Mouse (Mus musculus): Measurements from ENCODE around the gene Xpot. TPM values are rescaled to one million over a fixed set of nuclear protein-coding genes. Genes with fewer than 3 reads are reported as not detected.

Xpot gene
- polyA plus RNA-seq, 1 experiment from 2014 or later = 35.3 TPM

DNA sequence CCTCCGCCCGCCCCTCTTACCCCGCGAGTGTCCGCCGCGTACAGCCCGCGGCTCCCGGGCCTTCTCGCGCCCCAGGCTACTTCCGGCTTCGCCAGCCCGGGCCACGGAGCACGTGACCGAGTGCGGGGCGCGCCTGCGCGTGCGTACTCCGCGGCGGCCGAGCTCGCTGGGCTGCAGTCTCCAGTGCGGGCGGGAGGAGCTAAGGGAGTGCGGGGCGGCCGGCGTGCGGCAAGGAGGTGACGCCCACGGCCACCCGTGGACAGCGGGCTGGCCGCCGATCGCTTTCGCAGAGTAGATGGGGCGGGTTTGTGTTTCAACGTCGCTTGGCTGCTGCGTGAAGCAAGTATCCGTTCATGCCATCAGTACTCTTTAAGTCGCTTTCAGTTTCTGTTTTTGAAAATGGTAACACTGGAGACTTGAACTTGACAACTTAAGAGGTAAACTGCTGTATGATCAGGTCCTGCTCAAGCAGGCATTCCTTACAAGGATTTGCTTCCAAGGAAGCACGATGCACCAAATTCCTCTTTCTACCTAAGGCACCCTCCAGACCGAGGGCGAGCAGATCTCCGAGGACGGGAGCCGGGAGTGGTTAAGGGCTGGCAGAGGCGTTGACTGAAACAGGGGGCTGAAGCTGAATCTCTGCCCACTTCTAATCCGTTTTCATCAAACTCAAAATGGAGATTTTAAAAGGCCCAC lies 39.3 kb downstream of the Xpot start, which contains the start of gene Tbk1:
Gene Tbk1, minus strand, starts transcription at position 113 of the 696 bp plus-strand sequence.
- Histone ChIP-seq H3K27ac (replicated peaks; ENCODE audit: low read depth, low read length) (peak within 1 kb of the TSS; percentile 70), H3K4me2 (ENCODE audit: low read length) (peak within 1 kb of the TSS; percentile 91), H3K36me3 (ENCODE audit: control insufficient read depth, insufficient read depth, low read length) (peaks cover 30% of the 10 kb centered on the region), H3K27me3 (ENCODE audit: control insufficient read depth, insufficient read depth, low read length) (no peaks in the 10 kb centered on the region), H3K4me1 (ENCODE audit: control insufficient read depth, insufficient read depth, low read length) (peaks cover 6% of the 10 kb centered on the region), H3K9me3 (ENCODE audit: control insufficient read depth, low read length) (no peaks in the 10 kb centered on the region), H3K4me3 (replicated peaks; ENCODE audit: low read depth, low read length) (peak within 1 kb of the TSS; percentile 79), H3K9ac (replicated peaks; ENCODE audit: low read length) (peak within 1 kb of the TSS; percentile 89)
- ATAC-seq (ENCODE audit: low FRiP score, low TSS enrichment) (peak; percentile 98), DNase-seq (peak; percentile 96)
- WGBS = under 1% methylated on average over 58 of the region's 58 CpGs

DNA sequence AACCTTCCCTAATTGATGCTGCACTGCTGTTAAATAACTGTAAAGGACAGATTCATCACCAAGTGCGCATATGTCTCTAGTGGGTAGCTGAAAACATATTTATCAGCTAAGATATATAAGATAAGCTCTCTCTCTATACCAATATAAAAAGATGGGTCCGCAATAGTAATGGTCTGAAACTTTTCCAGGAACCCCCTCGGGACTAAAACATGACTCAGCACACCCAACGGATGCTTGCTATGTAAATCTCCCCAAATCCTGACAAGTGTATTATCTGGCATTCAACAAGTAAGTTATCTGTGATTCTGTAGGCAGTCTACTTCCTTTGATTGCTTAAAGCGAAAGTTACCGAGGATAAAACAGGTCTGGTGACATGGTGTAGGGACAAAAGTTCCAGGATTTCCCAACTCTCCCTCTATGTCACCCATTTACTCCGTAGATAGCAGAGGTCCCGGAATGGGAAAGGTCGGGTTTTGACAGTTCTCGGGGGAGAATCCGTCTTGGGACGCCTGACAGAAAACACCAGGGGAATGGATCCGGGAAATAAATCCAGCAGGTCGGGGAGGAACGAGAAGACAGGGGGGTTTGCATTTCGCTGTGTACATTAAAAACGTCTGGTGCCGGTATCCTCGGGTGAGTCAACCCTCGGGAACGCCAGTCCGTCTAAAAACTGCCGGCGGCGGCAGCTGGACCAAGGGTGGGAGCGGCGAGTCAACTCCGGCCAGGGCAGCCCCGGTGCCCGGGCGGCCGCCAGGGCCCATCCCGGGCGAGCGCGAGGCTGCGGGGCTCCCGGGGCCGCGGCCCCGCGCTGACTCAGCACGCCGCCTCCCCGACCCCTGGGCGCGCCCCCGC lies 40.1 kb downstream of the Xpot start:
- H3K4me3 ChIP-seq (replicated peaks; ENCODE audit: low read depth, low read length) = peak overlapping the region; percentile 79
- no peaks in the 10 kb centered on the region for H3K27me3 ChIP-seq (ENCODE audit: control insufficient read depth, insufficient read depth, low read length)
- H3K36me3 ChIP-seq (ENCODE audit: control insufficient read depth, insufficient read depth, low read length) = peaks cover 28% of the 10 kb centered on the region
- ATAC-seq (ENCODE audit: low FRiP score, low TSS enrichment) (peak; percentile 86), DNase-seq (peak; percentile 25)
- peak overlapping the region; percentile 91 for H3K4me2 ChIP-seq (ENCODE audit: low read length)
- H3K9me3 ChIP-seq (ENCODE audit: control insufficient read depth, low read length) = no peaks in the 10 kb centered on the region
- peak overlapping the region; percentile 70 for H3K27ac ChIP-seq (replicated peaks; ENCODE audit: low read depth, low read length)
- 3% methylated on average over 48 of the region's 48 CpGs for WGBS
- peak overlapping the region; percentile 89 for H3K9ac ChIP-seq (replicated peaks; ENCODE audit: low read length)
- H3K4me1 ChIP-seq (ENCODE audit: control insufficient read depth, insufficient read depth, low read length) = peaks cover 6% of the 10 kb centered on the region

DNA sequence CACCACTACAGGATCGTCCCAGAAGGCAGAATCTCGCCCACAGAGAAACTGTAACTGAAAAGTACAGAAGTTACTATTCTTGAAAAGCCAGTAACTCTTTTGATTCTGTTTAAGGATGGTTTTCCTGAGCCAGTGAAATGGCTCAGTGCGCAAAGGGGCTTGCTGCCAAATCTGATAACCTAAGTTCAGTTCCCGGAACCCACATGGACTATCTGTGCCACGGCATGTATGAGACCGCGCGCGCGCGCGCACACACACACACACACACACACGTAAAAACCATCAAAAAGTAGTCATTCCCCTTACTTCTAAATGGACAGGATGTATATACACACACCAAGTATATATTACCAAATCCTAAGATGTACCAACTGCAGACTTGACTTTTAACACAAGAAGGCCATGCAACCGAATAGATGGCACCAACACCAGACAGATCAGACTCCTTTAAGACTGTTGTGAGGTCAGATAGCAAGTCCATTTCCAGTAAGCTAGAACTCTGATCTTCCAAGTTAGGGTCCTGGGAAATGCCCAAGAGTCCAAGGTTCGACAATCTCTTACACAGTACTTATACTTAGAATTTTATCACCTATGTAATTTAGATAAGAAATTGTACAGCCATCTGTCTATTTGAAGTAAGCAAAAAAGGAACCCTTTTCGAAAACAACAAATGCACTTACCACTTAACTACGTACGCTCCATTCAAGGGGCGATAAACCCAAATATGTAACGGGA lies 40.9 kb downstream of the Xpot start:
- peak overlapping the region; percentile 79; the same call in 1 of the 2 replicates for H3K4me3 ChIP-seq (replicated peaks; ENCODE audit: low read depth, low read length)
- no peaks in the 10 kb centered on the region for H3K27me3 ChIP-seq (ENCODE audit: control insufficient read depth, insufficient read depth, low read length)
- DNase-seq (no peak), ATAC-seq (ENCODE audit: low FRiP score, low TSS enrichment) (no peak)
- peaks cover 6% of the 10 kb centered on the region for H3K4me1 ChIP-seq (ENCODE audit: control insufficient read depth, insufficient read depth, low read length)
- peak overlapping the region; percentile 89; the same call in 1 of the 2 replicates for H3K9ac ChIP-seq (replicated peaks; ENCODE audit: low read length)
- H3K36me3 ChIP-seq (ENCODE audit: control insufficient read depth, insufficient read depth, low read length) = peaks cover 34% of the 10 kb centered on the region
- H3K4me2 ChIP-seq (ENCODE audit: low read length) = peak overlapping the region; percentile 91
- no peak overlapping the region for H3K27ac ChIP-seq (replicated peaks; ENCODE audit: low read depth, low read length)
- 92% methylated on average over 20 of the region's 20 CpGs for WGBS
- H3K9me3 ChIP-seq (ENCODE audit: control insufficient read depth, low read length) = no peaks in the 10 kb centered on the region

DNA sequence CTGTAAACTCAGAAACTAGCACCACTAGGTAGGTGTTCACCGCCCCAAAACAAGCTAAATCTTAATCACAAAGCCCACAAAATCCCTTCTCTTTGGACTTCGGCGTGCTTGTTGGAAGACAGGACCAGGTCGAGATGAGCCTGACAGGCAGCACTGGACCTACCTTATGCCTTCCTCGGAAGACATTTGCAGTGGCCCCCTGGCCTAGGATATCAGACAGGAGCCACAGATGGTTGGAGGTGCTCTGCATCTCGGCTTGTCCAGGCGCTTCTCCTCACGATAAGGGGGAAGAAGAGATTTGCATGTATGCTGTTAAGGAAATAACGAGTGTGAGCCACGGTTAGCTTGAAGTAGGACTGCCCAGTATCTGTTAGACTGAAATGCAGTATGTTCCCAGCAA lies 42.1 kb downstream of the Xpot start:
- WGBS = 92% methylated on average over 10 of the region's 10 CpGs
- Histone ChIP-seq H3K9ac (replicated peaks; ENCODE audit: low read length) (no peak overlapping the region), H3K4me3 (replicated peaks; ENCODE audit: low read depth, low read length) (no peak overlapping the region), H3K36me3 (ENCODE audit: control insufficient read depth, insufficient read depth, low read length) (peaks cover 36% of the 10 kb centered on the region), H3K4me1 (ENCODE audit: control insufficient read depth, insufficient read depth, low read length) (peaks cover 6% of the 10 kb centered on the region), H3K4me2 (ENCODE audit: low read length) (no peak overlapping the region), H3K9me3 (ENCODE audit: control insufficient read depth, low read length) (no peaks in the 10 kb centered on the region), H3K27ac (replicated peaks; ENCODE audit: low read depth, low read length) (no peak overlapping the region), H3K27me3 (ENCODE audit: control insufficient read depth, insufficient read depth, low read length) (no peaks in the 10 kb centered on the region)
- DNase-seq (no peak), ATAC-seq (ENCODE audit: low FRiP score, low TSS enrichment) (no peak)

DNA sequence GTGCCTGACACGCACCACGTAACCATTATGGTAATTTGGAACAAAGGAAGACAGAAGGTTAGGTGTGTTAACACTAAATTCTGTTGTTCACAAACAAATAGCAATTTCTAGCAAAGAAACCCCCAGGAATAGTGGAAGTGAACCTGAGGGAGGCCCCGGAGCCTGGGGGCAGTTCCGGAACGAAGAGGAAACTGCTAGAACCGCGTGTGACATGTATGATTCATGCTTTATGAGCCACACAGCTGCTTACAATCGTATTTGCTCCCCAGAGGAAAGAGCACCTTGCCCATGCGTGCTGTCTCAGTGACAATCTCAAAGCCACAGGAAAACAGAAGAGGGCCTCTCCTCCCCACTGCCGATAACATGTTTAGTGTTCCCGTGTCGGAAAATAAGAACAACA lies 43.1 kb downstream of the Xpot start:
- H3K4me3 ChIP-seq (replicated peaks; ENCODE audit: low read depth, low read length) = no peak overlapping the region
- H3K36me3 ChIP-seq (ENCODE audit: control insufficient read depth, insufficient read depth, low read length) = peaks cover 40% of the 10 kb centered on the region
- H3K27ac ChIP-seq (replicated peaks; ENCODE audit: low read depth, low read length) = no peak overlapping the region
- H3K4me2 ChIP-seq (ENCODE audit: low read length) = no peak overlapping the region
- 93% methylated on average over 12 of the region's 12 CpGs for WGBS
- H3K9me3 ChIP-seq (ENCODE audit: control insufficient read depth, low read length) = no peaks in the 10 kb centered on the region
- DNase-seq (no peak), ATAC-seq (ENCODE audit: low FRiP score, low TSS enrichment) (no peak)
- no peaks in the 10 kb centered on the region for H3K27me3 ChIP-seq (ENCODE audit: control insufficient read depth, insufficient read depth, low read length)
- H3K4me1 ChIP-seq (ENCODE audit: control insufficient read depth, insufficient read depth, low read length) = peaks cover 6% of the 10 kb centered on the region
- no peak overlapping the region for H3K9ac ChIP-seq (replicated peaks; ENCODE audit: low read length)

DNA sequence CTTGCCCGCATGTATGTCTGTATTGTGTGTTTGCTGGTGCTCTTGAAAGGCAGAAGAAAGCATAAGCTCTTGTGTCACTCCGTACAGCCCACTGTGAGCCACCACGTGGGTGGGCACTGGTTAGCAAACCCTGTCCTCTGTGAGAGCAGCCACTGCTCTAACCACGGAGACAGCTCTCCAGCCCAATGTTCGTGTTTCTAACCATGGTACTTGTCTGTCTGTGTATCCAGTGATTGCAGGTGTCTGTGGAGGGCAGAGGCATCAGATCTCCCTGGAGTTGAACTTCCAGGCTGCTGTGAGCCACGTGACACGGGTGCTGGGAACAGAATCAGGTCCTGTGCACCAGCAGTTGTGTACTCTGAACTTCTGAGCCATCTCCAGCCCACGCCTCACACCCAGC lies 43.8 kb downstream of the Xpot start:
- peaks cover 43% of the 10 kb centered on the region for H3K36me3 ChIP-seq (ENCODE audit: control insufficient read depth, insufficient read depth, low read length)

DNA sequence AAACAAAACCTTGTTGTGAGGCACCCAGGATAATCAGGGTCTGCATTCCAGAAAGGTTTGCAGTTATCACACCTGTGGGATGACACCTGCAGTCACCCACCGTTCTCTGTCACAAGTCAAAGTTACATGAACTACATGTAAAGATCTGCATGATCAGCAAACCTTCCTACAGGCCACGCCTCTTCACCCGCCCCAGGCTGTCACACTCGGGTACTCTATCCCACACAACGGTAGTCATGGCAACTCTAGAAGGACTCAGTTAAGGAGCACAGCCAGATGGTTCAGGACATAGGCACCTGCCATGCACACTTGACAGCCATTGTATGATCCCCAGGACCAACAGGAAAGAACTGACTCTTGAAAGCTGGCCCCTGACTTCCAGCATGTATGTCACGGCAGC lies 44.7 kb downstream of the Xpot start:
- H3K36me3 ChIP-seq (ENCODE audit: control insufficient read depth, insufficient read depth, low read length) = peaks cover 43% of the 10 kb centered on the region
- no peak overlapping the region for H3K9ac ChIP-seq (replicated peaks; ENCODE audit: low read length)
- H3K4me3 ChIP-seq (replicated peaks; ENCODE audit: low read depth, low read length) = no peak overlapping the region
- ATAC-seq (ENCODE audit: low FRiP score, low TSS enrichment) (no peak), DNase-seq (peak; percentile 13)
- WGBS = 68% methylated on average over 6 of the region's 6 CpGs
- no peak overlapping the region for H3K27ac ChIP-seq (replicated peaks; ENCODE audit: low read depth, low read length)
- no peak overlapping the region for H3K4me2 ChIP-seq (ENCODE audit: low read length)
- H3K27me3 ChIP-seq (ENCODE audit: control insufficient read depth, insufficient read depth, low read length) = no peaks in the 10 kb centered on the region
- H3K4me1 ChIP-seq (ENCODE audit: control insufficient read depth, insufficient read depth, low read length) = peaks cover 6% of the 10 kb centered on the region
- H3K9me3 ChIP-seq (ENCODE audit: control insufficient read depth, low read length) = no peaks in the 10 kb centered on the region

More for the DNA sequence above, 43.8 kb downstream of the Xpot start:
- 95% methylated on average over 8 of the region's 8 CpGs for WGBS
- Histone ChIP-seq H3K27ac (replicated peaks; ENCODE audit: low read depth, low read length) (no peak overlapping the region), H3K4me1 (ENCODE audit: control insufficient read depth, insufficient read depth, low read length) (peaks cover 6% of the 10 kb centered on the region), H3K27me3 (ENCODE audit: control insufficient read depth, insufficient read depth, low read length) (no peaks in the 10 kb centered on the region), H3K9ac (replicated peaks; ENCODE audit: low read length) (no peak overlapping the region), H3K9me3 (ENCODE audit: control insufficient read depth, low read length) (no peaks in the 10 kb centered on the region), H3K4me3 (replicated peaks; ENCODE audit: low read depth, low read length) (no peak overlapping the region), H3K4me2 (ENCODE audit: low read length) (no peak overlapping the region)
- DNase-seq (no peak), ATAC-seq (ENCODE audit: low FRiP score, low TSS enrichment) (no peak)

DNA sequence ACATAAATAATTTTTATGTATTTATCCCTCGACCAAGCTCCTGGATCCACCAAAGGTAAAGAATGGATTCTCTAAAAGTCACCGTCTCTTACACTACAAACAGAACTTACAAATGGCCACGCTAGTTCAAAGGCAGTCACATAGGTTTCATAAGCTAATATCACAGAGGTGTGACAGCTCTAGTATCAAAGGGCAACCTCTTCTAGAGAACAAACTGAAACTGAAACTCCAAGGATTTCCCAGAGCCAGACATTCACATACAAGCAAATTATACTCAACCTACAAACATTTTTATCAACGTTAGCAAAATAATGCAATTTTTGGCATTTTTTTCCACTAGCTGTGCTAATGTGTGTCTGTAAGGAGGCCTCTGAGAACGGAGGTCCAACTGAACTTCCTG lies 45.8 kb downstream of the Xpot start:
- no peak overlapping the region for H3K9ac ChIP-seq (replicated peaks; ENCODE audit: low read length)
- WGBS = 98% methylated on average over 5 of the region's 5 CpGs
- H3K27me3 ChIP-seq (ENCODE audit: control insufficient read depth, insufficient read depth, low read length) = no peaks in the 10 kb centered on the region
- no peak overlapping the region for H3K4me3 ChIP-seq (replicated peaks; ENCODE audit: low read depth, low read length)
- peaks cover 53% of the 10 kb centered on the region for H3K36me3 ChIP-seq (ENCODE audit: control insufficient read depth, insufficient read depth, low read length)
- no peaks in the 10 kb centered on the region for H3K9me3 ChIP-seq (ENCODE audit: control insufficient read depth, low read length)
- DNase-seq = no peak
- H3K27ac ChIP-seq (replicated peaks; ENCODE audit: low read depth, low read length) = no peak overlapping the region
- H3K4me2 ChIP-seq (ENCODE audit: low read length) = no peak overlapping the region
- H3K4me1 ChIP-seq (ENCODE audit: control insufficient read depth, insufficient read depth, low read length) = no peaks in the 10 kb centered on the region; the same call in 1 of the 2 replicates
- no peak for ATAC-seq (ENCODE audit: low FRiP score, low TSS enrichment)

All from midbrain, embryonic 14.5 days (tissue).